Mouse (Mus musculus) olfactory bulb, adult 2 months (tissue): ENCODE data around the gene Otol1.

Source experiments
- CTCF ChIP-seq: fragments of 200-500 bp; IDR thresholded peaks from 2 replicates; pipeline ENCODE4 v1.5.1; 2012; ENCODE audit warnings: low read depth, mild to moderate bottlenecking, low read length, moderate library complexity; ENCODE audit not compliant: insufficient read depth
- POLR2A ChIP-seq: fragments of 200-500 bp; IDR thresholded peaks from 2 replicates; pipeline ENCODE4 v1.6.1; 2012; ENCODE audit warnings: mild to moderate bottlenecking, low read depth, low read length, moderate library complexity; ENCODE audit not compliant: insufficient read depth

- no peak for TF ChIP-seq CTCF
- no peak for TF ChIP-seq POLR2A
These were observed 5.9 kb upstream of the Otol1 start for GRCm38 (mm10) chr3:70001540-70001939.
